8 mouse cellular contexts compared by ENCODE assay signal in the genomic region with DNA sequence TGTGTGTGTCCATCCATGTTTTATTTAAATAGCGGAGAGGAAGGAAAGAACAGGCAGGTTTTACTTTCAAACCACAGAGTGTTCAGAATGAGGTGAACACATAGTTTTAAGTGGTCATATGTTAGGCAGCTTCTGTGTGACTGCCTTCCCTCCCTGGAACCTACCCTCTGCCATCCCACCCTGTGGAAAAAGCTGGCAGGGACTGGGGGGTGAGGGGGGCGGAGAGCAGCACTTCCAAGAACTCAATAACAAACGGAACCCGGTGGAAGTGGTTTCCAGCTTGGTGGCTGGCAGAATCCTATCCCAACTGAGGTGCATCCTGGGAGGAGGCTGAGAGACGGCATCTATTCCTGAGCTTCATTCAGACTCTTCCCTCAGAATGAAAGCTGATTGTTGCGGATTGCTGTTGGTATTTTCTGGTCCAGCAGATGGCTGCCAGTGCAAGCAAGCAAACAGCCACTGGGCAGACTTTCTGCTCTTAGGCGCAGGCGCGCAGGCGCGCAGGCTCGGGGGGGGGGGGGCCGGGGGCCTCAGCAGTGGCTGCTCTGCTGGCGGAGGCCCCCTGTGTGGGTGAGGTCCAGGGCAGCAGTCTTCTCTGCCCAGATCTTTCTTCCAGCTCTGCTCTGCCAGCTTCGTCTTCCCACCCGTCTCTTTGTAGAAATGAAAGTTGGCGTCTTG. TPM values are rescaled to one million over a fixed set of nuclear protein-coding genes. Genes with fewer than 3 reads are reported as not detected.
DNase-seq lines count a peak whose midpoint lies in the region; ATAC-seq and TF ChIP-seq lines count a peak whose summit lies in the region.

No protein-coding gene starts in this region.

- H3K4me1 ChIP-seq in spleen, adult 2 months (ENCODE audit: control insufficient read depth, insufficient read depth, insufficient read length), result peaks cover 7% of the 10 kb centered on the region; the same call in 1 of the 2 replicates
- H3K4me1 ChIP-seq in heart, postnatal 0 days (ENCODE audit: control insufficient read depth, insufficient read depth), result peaks cover 17% of the 10 kb centered on the region; the same call in 1 of the 2 replicates
- H3K4me1 ChIP-seq in liver, embryonic 16.5 days (ENCODE audit: control insufficient read depth, low read depth, low read length), result peaks cover 58% of the 10 kb centered on the region
- peaks cover 6% of the 10 kb centered on the region for H3K4me1 ChIP-seq in neural tube, embryonic 13.5 days (replicated peaks)

- H3K4me3 ChIP-seq in spleen, adult 2 months (ENCODE audit: extremely low read depth, insufficient read depth, insufficient read length), result peak overlapping the region; percentile 57
- H3K4me3 ChIP-seq in heart, postnatal 0 days (ENCODE audit: low read depth, low read length), result peak overlapping the region; percentile 19
- H3K4me3 ChIP-seq in liver, embryonic 16.5 days (ENCODE audit: low read depth, low read length), result peak overlapping the region; percentile 67
- H3K4me3 ChIP-seq in neural tube, embryonic 13.5 days, result peak overlapping the region; percentile 23

- WGBS in spleen, adult 2 months, result 31% methylated on average over 17 of the region's 17 CpGs
- WGBS in heart, postnatal 0 days, result 29% methylated on average over 17 of the region's 17 CpGs
- 28% methylated on average over 17 of the region's 17 CpGs for WGBS in liver, embryonic 16.5 days (ENCODE audit: insufficient replicate concordance)
- WGBS in neural tube, embryonic 13.5 days, result 27% methylated on average over 17 of the region's 17 CpGs

- ATAC-seq in heart, postnatal 0 days (ENCODE audit: insufficient read depth, low read depth), result peak; percentile 24; the same call in 1 of the 2 replicates
- ATAC-seq in liver, embryonic 16.5 days (ENCODE audit: low read depth), result no peak
- ATAC-seq in neural tube, embryonic 13.5 days (ENCODE audit: low read depth), result peak; percentile 94

- peak overlapping the region; percentile 36 for H3K4me2 ChIP-seq in heart, postnatal 0 days (ENCODE audit: low read depth, low read length)
- peak overlapping the region; percentile 73 for H3K4me2 ChIP-seq in liver, embryonic 16.5 days (ENCODE audit: low read depth, low read length)
- peak overlapping the region; percentile 52 for H3K4me2 ChIP-seq in neural tube, embryonic 13.5 days

- DNase-seq in spleen, adult 2 months (ENCODE audit: low read depth in 1 of 2, low spot score in 2 of 2), result peak; percentile 19 to 22
- DNase-seq in spleen, adult 12 weeks (ENCODE audit: low spot score), result no peak
- DNase-seq in embryo, embryonic 9.5 days (ENCODE audit: extremely low spot score), result peak; percentile 60
- peak; percentile 64 for DNase-seq in heart, postnatal 0 days (ENCODE audit: low spot score)
- DNase-seq in kidney, postnatal 4 days, result peak; percentile 47 to 72
- DNase-seq in urinary bladder, postnatal 25 days (ENCODE audit: low spot score), result no peak

- no peaks in the 10 kb centered on the region for H3K27me3 ChIP-seq in spleen, adult 2 months (ENCODE audit: control insufficient read depth, insufficient read depth, low read length)
- H3K27me3 ChIP-seq in heart, postnatal 0 days (ENCODE audit: control insufficient read depth, insufficient read depth, low read length), result no peaks in the 10 kb centered on the region
- no peaks in the 10 kb centered on the region for H3K27me3 ChIP-seq in liver, embryonic 16.5 days (ENCODE audit: control insufficient read depth, insufficient read depth, low read depth, low read length)
- no peaks in the 10 kb centered on the region for H3K27me3 ChIP-seq in neural tube, embryonic 13.5 days

- no peak overlapping the region for H3K27ac ChIP-seq in spleen, adult 2 months (ENCODE audit: insufficient read depth, low read length)
- H3K27ac ChIP-seq in heart, postnatal 0 days (ENCODE audit: low read depth), result peak overlapping the region; percentile 27
- H3K27ac ChIP-seq in liver, embryonic 16.5 days (ENCODE audit: low read length), result peak overlapping the region; percentile 98
- H3K27ac ChIP-seq in neural tube, embryonic 13.5 days (replicated peaks), result peak overlapping the region; percentile 72

- TF ChIP-seq CTCF in spleen, adult 2 months (IDR thresholded peaks at IDR 0.05; ENCODE audit: extremely low read depth, insufficient read depth, insufficient read length, insufficient replicate concordance), result peak; percentile 24; the same call in 1 of the 2 replicates
- TF ChIP-seq CTCF in heart, postnatal 0 days (IDR thresholded peaks at IDR 0.05; ENCODE audit: low read depth), result no peak

- H3K9ac ChIP-seq in heart, postnatal 0 days (replicated peaks; ENCODE audit: low read depth, low read length), result 0 out of 2 replicates have a peak overlapping the region, but pooled peaks have one; percentile 29
- peak overlapping the region; percentile 56 for H3K9ac ChIP-seq in liver, embryonic 16.5 days (ENCODE audit: low read depth, low read length)
- H3K9ac ChIP-seq in neural tube, embryonic 13.5 days, result peak overlapping the region; percentile 62

- no peak for TF ChIP-seq EP300 in heart, postnatal 0 days (IDR thresholded peaks at IDR 0.05; ENCODE audit: low read depth)

- TF ChIP-seq POLR2A in spleen, adult 2 months (IDR thresholded peaks at IDR 0.05; ENCODE audit: low read depth, low read length), result no peak

- H3K36me3 ChIP-seq in spleen, adult 2 months (ENCODE audit: control insufficient read depth, insufficient read depth, low read length), result no peaks in the 10 kb centered on the region
- peaks cover 70% of the 10 kb centered on the region for H3K36me3 ChIP-seq in heart, postnatal 0 days (replicated peaks; ENCODE audit: control insufficient read depth, insufficient read depth, low read length)
- H3K36me3 ChIP-seq in liver, embryonic 16.5 days (ENCODE audit: control insufficient read depth, insufficient read depth), result peaks cover 11% of the 10 kb centered on the region
- H3K36me3 ChIP-seq in neural tube, embryonic 13.5 days, result no peaks in the 10 kb centered on the region

- no peaks in the 10 kb centered on the region for H3K9me3 ChIP-seq in heart, postnatal 0 days (replicated peaks; ENCODE audit: control insufficient read depth, low read length)
- H3K9me3 ChIP-seq in liver, embryonic 16.5 days (replicated peaks; ENCODE audit: control insufficient read depth, low read length), result no peaks in the 10 kb centered on the region
- H3K9me3 ChIP-seq in neural tube, embryonic 13.5 days, result no peaks in the 10 kb centered on the region

RNA-seq across cellular contexts. Expression of gene Popdc2, which starts 14.3 kb away (rescaled TPM):
- polyA plus RNA-seq in spleen, adult 2 months (2012; rRNA removed), result 3.3 and 4.8 TPM in 2 replicates
- total RNA-seq in heart, postnatal 0 days (2014; rRNA removed; ENCODE audit: low replicate concordance), result 982 and 1,104 TPM in 2 replicates
- polyA plus RNA-seq in heart, postnatal 0 days (2015; fragmentation: Nextera tagmentation; extraction: Ambion mirVana), result 564 and 675 TPM in 2 replicates
- polyA plus RNA-seq in liver, embryonic 16.5 days (2015; fragmentation: Nextera tagmentation; extraction: Ambion mirVana), result 21.8 and 26.4 TPM in 2 replicates
- 0.67 and 0.99 TPM in 2 replicates for polyA plus RNA-seq in neural tube, embryonic 13.5 days (2015; fragmentation: Nextera tagmentation; extraction: Ambion mirVana)

RNA-seq across cellular contexts. Expression of gene Gm21987, which starts 29.5 kb away (rescaled TPM):
- not detected in 2 replicates for polyA plus RNA-seq in spleen, adult 2 months (2012; rRNA removed)
- total RNA-seq in heart, postnatal 0 days (2014; rRNA removed; ENCODE audit: low replicate concordance), result not detected in 2 replicates
- polyA plus RNA-seq in heart, postnatal 0 days (2015; fragmentation: Nextera tagmentation; extraction: Ambion mirVana), result 5.1 and 6.2 TPM in 2 replicates
- not detected in 2 replicates for polyA plus RNA-seq in liver, embryonic 16.5 days (2015; fragmentation: Nextera tagmentation; extraction: Ambion mirVana)
- not detected in 2 replicates for polyA plus RNA-seq in neural tube, embryonic 13.5 days (2015; fragmentation: Nextera tagmentation; extraction: Ambion mirVana)

RNA-seq across cellular contexts. Expression of gene Cox17, which starts 29.5 kb away (rescaled TPM):
- polyA plus RNA-seq in spleen, adult 2 months (2012; rRNA removed), result 26.6 and 42.2 TPM in 2 replicates
- total RNA-seq in heart, postnatal 0 days (2014; rRNA removed; ENCODE audit: low replicate concordance), result 84.7 and 177 TPM in 2 replicates
- polyA plus RNA-seq in heart, postnatal 0 days (2015; fragmentation: Nextera tagmentation; extraction: Ambion mirVana), result 579 and 627 TPM in 2 replicates
- polyA plus RNA-seq in liver, embryonic 16.5 days (2015; fragmentation: Nextera tagmentation; extraction: Ambion mirVana), result 209 and 258 TPM in 2 replicates
- 92.1 and 104 TPM in 2 replicates for polyA plus RNA-seq in neural tube, embryonic 13.5 days (2015; fragmentation: Nextera tagmentation; extraction: Ambion mirVana)

RNA-seq across cellular contexts. Expression of gene Maats1, which starts 34.4 kb away (rescaled TPM):
- 0.04 TPM in 1 of 2 replicates, not detected in the other for polyA plus RNA-seq in spleen, adult 2 months (2012; rRNA removed)
- total RNA-seq in heart, postnatal 0 days (2014; rRNA removed; ENCODE audit: low replicate concordance), result not detected in 2 replicates
- polyA plus RNA-seq in heart, postnatal 0 days (2015; fragmentation: Nextera tagmentation; extraction: Ambion mirVana), result 0.10 and 0.15 TPM in 2 replicates
- 0.06 TPM in 1 of 2 replicates, not detected in the other for polyA plus RNA-seq in liver, embryonic 16.5 days (2015; fragmentation: Nextera tagmentation; extraction: Ambion mirVana)
- 0.36 and 0.45 TPM in 2 replicates for polyA plus RNA-seq in neural tube, embryonic 13.5 days (2015; fragmentation: Nextera tagmentation; extraction: Ambion mirVana)

RNA-seq across cellular contexts. Expression of gene Pla1a, which starts 56.6 kb away (rescaled TPM):
- 0.54 and 0.88 TPM in 2 replicates for polyA plus RNA-seq in spleen, adult 2 months (2012; rRNA removed)
- 13.4 and 14.5 TPM in 2 replicates for total RNA-seq in heart, postnatal 0 days (2014; rRNA removed; ENCODE audit: low replicate concordance)
- polyA plus RNA-seq in heart, postnatal 0 days (2015; fragmentation: Nextera tagmentation; extraction: Ambion mirVana), result 4.6 and 4.9 TPM in 2 replicates
- polyA plus RNA-seq in liver, embryonic 16.5 days (2015; fragmentation: Nextera tagmentation; extraction: Ambion mirVana), result 34.8 and 40.4 TPM in 2 replicates
- 0.48 and 0.75 TPM in 2 replicates for polyA plus RNA-seq in neural tube, embryonic 13.5 days (2015; fragmentation: Nextera tagmentation; extraction: Ambion mirVana)

Comparison
In these comparisons a context has a peak if more than half of its experiments do, and no peak if none do; other contexts are left out.
1. DNase-seq: peak in spleen, adult 2 months (2 of 2), embryo, embryonic 9.5 days (single experiment), heart, postnatal 0 days (single experiment) and kidney, postnatal 4 days (2 of 2); none in spleen, adult 12 weeks (single experiment) and urinary bladder, postnatal 25 days (single experiment).
2. RNA of gene Popdc2, which starts 14.3 kb away (polyA plus RNA-seq): 564 to 675 TPM in heart, postnatal 0 days; 21.8 to 26.4 TPM in liver, embryonic 16.5 days, 3.3 to 4.8 TPM in spleen, adult 2 months and 0.67 to 0.99 TPM in neural tube, embryonic 13.5 days; every median in the first group is over 10 times any median in the second.
3. Peak in every context shown above with its lines, with median percentiles within 50 percentile points of each other: H3K4me3 ChIP-seq, H3K4me2 ChIP-seq and H3K9ac ChIP-seq.